Mouse (Mus musculus): ENCODE measurements around the gene Tmie. TPM values are rescaled to one million over a fixed set of nuclear protein-coding genes. Genes with fewer than 3 reads are reported as not detected.

Gene Tmie
- 0.88 and 1.3 TPM in 2 replicates for polyA plus RNA-seq (2012; rRNA removed)

DNA sequence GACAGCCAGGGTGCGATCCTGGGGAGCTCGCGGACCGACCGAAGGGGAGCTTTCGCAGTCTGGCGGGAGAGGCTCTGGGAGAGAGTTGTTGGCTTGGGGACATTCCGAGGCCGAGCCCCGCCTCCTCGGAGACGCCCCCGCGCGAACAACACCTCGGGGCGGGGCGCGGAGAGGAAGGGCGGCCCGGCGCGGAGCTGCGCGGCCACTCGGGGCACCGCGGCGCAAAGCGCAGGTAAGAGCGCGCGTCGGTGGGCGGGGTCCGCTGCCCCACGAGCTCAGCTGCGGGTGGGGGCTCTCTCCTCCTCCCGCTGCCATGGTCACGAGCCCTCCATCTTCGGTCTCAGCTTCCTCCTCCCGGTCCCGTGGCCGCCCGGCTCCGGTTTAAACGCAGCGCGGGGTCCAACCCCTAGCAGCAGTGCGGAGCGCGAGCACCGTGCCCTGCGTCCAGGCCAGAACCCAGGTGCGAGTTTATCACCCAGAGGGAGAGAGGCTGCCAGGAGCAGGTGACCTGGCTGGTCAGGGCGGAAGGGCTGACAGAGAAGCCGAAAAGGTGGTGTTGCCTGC, at the start of gene Tmie:
TSS of gene Tmie (minus strand) at position 116 of the 564 bp plus-strand sequence.

DNA sequence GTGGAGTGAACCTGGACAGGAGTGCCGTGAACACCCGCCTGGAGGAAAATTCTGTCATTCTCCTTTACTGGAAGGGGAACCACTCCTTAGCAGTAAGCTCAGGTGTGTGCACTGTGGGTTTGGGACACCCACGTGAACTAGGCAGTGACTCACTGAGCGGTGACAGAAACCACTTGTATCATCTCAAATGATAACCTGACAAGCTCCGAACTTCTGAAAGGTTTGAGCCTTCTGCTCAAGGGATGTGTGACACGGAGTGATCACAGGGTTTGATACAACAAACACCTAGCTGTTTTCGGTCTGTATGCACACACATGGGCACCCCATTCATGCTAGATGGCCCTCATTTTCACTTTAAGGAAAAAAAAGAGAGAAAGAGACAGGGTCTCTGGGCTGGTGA, 36.9 kb upstream of the Tmie start, which contains the start of gene Fam240a:
TSS of gene Fam240a (minus strand) at position 76 of the 400 bp plus-strand sequence.

DNA sequence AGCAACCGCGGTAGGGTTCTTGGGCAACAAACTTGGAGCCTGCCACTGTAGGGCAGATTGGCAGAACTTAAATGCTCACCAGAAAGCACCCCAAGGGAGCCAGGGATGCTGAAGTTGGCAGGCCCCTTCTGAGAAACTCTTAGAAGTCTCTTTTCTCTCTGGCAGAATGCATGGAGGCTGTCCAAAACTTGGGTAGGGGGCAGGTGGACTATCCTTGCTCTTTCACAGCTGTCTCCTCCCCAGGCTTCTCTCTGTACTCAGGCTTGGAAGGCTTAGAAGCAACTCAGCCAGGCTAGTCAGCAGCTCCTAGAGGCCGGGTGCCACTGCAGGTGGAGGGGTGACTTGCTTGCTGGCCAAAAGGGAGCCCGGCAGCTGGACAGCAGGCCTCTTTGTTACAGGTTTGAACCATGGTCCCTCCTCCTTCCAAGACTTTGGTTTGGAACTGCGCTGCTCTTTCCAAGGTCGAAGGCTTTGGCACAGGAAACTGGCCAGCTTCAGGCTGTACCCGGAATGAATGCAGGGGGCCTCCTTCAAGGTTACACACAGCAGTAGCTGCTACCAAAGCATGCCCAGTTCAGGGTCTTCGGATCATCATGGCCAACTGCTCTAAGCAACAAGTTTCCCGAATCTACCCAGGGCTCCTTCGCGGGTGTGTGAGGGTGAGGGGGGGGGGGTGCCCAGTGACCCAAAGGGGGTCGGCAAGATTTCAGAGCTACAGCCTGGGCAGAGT, 557 bp downstream of the Tmie start, which contains the start of gene Als2cl:
TSS of gene Als2cl (plus strand) at position 680 of the 730 bp plus-strand sequence.

DNA sequence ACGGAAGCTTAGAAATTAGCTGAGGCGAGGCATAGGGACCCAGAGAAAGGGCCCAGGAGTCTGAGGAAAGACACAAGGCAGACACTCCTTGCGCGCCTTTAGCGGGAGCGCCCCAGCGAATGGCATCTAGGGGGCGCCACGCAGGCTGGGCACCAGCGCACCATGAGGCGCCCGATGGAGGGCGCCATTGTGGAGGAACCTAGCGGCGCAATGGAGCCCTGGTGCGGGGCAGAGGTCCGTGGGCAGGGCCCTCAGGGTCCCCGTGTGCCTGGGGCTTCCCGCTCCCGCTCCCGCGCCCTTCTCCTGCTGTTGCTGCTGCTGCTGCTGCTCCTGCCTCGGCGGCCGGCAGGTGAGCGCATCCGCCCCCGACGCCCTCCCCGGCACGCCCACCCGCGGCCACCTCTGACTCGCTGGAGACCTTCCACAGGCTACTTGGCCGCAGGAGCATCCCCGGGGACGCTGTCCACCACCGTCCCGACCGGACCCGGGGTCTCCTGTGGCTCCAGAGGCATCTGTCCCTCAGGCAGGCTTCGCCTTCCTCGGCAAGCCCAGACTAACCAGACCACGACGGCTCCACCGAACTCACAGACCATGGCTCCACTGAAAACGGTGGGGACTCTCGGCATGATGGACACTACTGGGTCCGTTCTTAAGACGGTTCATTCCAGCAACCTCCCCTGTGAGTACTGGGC, 22.0 kb downstream of the Tmie start, which contains the start of gene Prss50:
TSS of gene Prss50 (plus strand) at position 187 of the 692 bp plus-strand sequence.

DNA sequence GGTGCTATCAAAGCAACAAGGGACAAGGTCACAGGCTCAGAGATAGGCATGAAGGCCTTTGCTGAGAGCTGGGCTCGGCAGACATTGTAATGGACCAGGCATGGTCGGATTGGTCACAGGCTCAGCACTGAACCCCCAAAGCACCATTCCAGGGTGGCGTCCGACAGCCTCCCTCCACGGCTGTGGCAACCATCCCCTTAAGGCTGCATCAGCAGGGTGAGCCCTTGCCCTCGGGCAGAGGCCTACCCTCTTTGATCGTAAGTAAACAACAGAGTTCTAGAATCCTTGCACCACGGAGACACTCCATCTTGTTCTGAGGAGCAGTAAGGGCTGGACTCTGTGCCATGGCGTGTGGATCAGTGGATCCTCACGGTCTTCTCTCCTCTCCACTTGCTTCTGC, 35.7 kb downstream of the Tmie start, which contains the start of gene Prss46:
TSS of gene Prss46 (plus strand) at position 301 of the 400 bp plus-strand sequence.

DNA sequence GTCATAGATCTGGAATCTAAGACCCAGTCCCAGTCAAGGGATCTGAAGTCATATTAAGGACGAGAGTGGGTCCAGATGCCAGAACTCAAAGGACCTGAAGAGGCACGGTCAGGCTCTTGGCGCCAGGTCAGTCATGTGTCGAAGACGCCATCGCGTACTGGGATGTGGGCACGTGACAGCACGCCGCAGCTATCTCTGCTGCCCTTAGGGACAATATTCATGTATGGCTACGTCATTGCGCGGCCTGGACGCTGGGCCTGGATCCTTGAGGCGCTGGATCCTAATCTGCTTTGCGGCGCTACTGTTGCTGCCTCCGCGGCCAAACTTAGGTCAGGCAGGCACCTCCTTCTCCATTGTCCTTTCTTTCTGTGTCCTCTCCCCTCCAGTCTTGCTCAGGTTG, 45.5 kb downstream of the Tmie start, which contains the start of gene Prss45:
TSS of gene Prss45 (plus strand) at position 178 of the 400 bp plus-strand sequence.

DNA sequence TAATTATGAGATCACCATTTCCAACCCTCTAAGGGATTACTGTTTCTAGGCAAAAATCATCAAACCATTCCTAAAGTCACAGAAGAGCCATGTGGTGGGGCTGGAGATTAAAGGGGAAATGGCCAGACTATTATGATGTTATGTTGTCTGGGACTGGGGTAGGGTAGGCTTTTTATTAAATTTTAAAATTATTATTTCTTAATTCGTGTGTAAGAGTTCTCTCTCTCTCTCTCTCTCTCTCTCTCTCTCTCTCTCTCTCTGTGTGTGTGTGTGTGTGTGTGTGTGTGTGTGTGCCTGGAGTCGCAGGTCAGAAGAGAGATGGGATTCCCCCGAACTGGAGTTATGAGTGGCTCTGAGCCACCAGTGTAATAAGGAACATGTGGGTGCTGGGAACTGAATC, 53.5 kb downstream of the Tmie start, which contains the start of gene Prss43:
TSS of gene Prss43 (plus strand) at position 301 of the 400 bp plus-strand sequence.

Other genes with a start within 250 kb of the Tmie start
- 3.5 and 3.9 TPM in 2 replicates for gene Nbeal2, start 226.0 kb downstream of the Tmie start, polyA plus RNA-seq (2012; rRNA removed)
- 71.9 and 74.5 TPM in 2 replicates for gene Ccdc12, start 223.6 kb downstream of the Tmie start, polyA plus RNA-seq (2012; rRNA removed)
- gene Myl3, start 138.3 kb downstream of the Tmie start, polyA plus RNA-seq (2012; rRNA removed), result 0.06 and 1.3 TPM in 2 replicates
- gene Pth1r, start 133.0 kb downstream of the Tmie start, polyA plus RNA-seq (2012; rRNA removed), result 3.4 and 3.6 TPM in 2 replicates
- gene Prss42, start 81.9 kb downstream of the Tmie start, polyA plus RNA-seq (2012; rRNA removed), result 0.02 TPM in 1 of 2 replicates, not detected in the other
- gene Prss44, start 66.1 kb downstream of the Tmie start, polyA plus RNA-seq (2012; rRNA removed), result not detected in 2 replicates
- not detected in 2 replicates for gene Prss43, start 53.4 kb downstream of the Tmie start, polyA plus RNA-seq (2012; rRNA removed)
- gene Prss45, start 45.5 kb downstream of the Tmie start, polyA plus RNA-seq (2012; rRNA removed), result not detected in 2 replicates
- not detected in 2 replicates for gene Prss46, start 35.6 kb downstream of the Tmie start, polyA plus RNA-seq (2012; rRNA removed)
- gene Prss50, start 22.1 kb downstream of the Tmie start, polyA plus RNA-seq (2012; rRNA removed), result 6.5 and 7.0 TPM in 2 replicates
- 2.4 and 3.5 TPM in 2 replicates for gene Als2cl, start 243 bp downstream of the Tmie start, polyA plus RNA-seq (2012; rRNA removed)
- gene Fam240a, start 36.7 kb upstream of the Tmie start, polyA plus RNA-seq (2012; rRNA removed), result not detected in 2 replicates
- not detected in 2 replicates for gene Tdgf1, start 66.0 kb upstream of the Tmie start, polyA plus RNA-seq (2012; rRNA removed)
- gene Lrrc2, start 71.4 kb upstream of the Tmie start, polyA plus RNA-seq (2012; rRNA removed), result 0.08 and 0.21 TPM in 2 replicates
- gene Rtp3, start 110.5 kb upstream of the Tmie start, polyA plus RNA-seq (2012; rRNA removed), result 23.9 and 28.3 TPM in 2 replicates
- gene Ltf, start 139.2 kb upstream of the Tmie start, polyA plus RNA-seq (2012; rRNA removed), result 6.5 and 11.7 TPM in 2 replicates
- 7.4 and 10.1 TPM in 2 replicates for gene Ccrl2, start 177.4 kb upstream of the Tmie start, polyA plus RNA-seq (2012; rRNA removed)
- gene Lrrfip2, start 237.5 kb upstream of the Tmie start, polyA plus RNA-seq (2012; rRNA removed), result 15.5 and 16.3 TPM in 2 replicates

All from liver, embryonic 14 days (tissue).